ENCODE assay signal across 12 mouse cellular contexts in genomic region chr13:115687426-115687825, GRCm38 (mm10).
A peak's percentile ranks its signal among the peaks of the same experiment; 100 is the strongest.
DNase-seq lines count a peak whose midpoint lies in the region; ATAC-seq lines count a peak whose summit lies in the region.
"Had no signal": no experiment of that assay in that cellular context is flagged by ENCODE, and none has a peak within 500 bp of the region (broad histone marks: within the 10 kb centered on the region; RNA-seq: fewer than 3 reads in every experiment).

No protein-coding gene starts in this region.

- H3K36me3 ChIP-seq in hindbrain, embryonic 10.5 days: no peaks in the 10 kb centered on the region
- H3K36me3 ChIP-seq in midbrain, embryonic 13.5 days: no peaks in the 10 kb centered on the region
- no peaks in the 10 kb centered on the region for H3K36me3 ChIP-seq in heart, embryonic 12.5 days
- H3K36me3 ChIP-seq: embryonic facial prominence, embryonic 15.5 days; kidney, embryonic 15.5 days; limb, embryonic 12.5 days had no signal

- peak; percentile 97 for ATAC-seq in midbrain, embryonic 13.5 days
- no peak for ATAC-seq in heart, embryonic 12.5 days (ENCODE audit: insufficient number of reproducible peaks, low FRiP score)
- ATAC-seq: lung, postnatal 0 days had no signal

- peaks cover 89% of the 10 kb centered on the region for H3K27me3 ChIP-seq in hindbrain, embryonic 10.5 days (ENCODE audit: insufficient read depth, poor library complexity, severe bottlenecking)
- H3K27me3 ChIP-seq in midbrain, embryonic 13.5 days: peaks cover 55% of the 10 kb centered on the region
- no peaks in the 10 kb centered on the region for H3K27me3 ChIP-seq in heart, embryonic 12.5 days (replicated peaks)
- H3K27me3 ChIP-seq: embryonic facial prominence, embryonic 15.5 days; kidney, embryonic 15.5 days; limb, embryonic 12.5 days had no signal

- H3K27ac ChIP-seq in hindbrain, embryonic 10.5 days: no peak overlapping the region
- no peak overlapping the region for H3K27ac ChIP-seq in midbrain, embryonic 13.5 days
- no peak overlapping the region for H3K27ac ChIP-seq in heart, embryonic 12.5 days (ENCODE audit: poor library complexity, severe bottlenecking)
- H3K27ac ChIP-seq: embryonic facial prominence, embryonic 15.5 days; kidney, embryonic 15.5 days; limb, embryonic 12.5 days had no signal

- H3K9me3 ChIP-seq in hindbrain, embryonic 10.5 days: no peaks in the 10 kb centered on the region
- no peaks in the 10 kb centered on the region for H3K9me3 ChIP-seq in midbrain, embryonic 13.5 days
- no peaks in the 10 kb centered on the region for H3K9me3 ChIP-seq in heart, embryonic 12.5 days (replicated peaks)
- H3K9me3 ChIP-seq: embryonic facial prominence, embryonic 15.5 days; kidney, embryonic 15.5 days; limb, embryonic 12.5 days had no signal

- no peak overlapping the region for H3K9ac ChIP-seq in midbrain, embryonic 13.5 days (replicated peaks)
- H3K9ac ChIP-seq in heart, embryonic 12.5 days: no peak overlapping the region
- H3K9ac ChIP-seq: embryonic facial prominence, embryonic 15.5 days; kidney, embryonic 15.5 days; limb, embryonic 12.5 days had no signal

- H3K4me2 ChIP-seq in midbrain, embryonic 13.5 days (replicated peaks): no peak overlapping the region
- H3K4me2 ChIP-seq in heart, embryonic 12.5 days: no peak overlapping the region
- H3K4me2 ChIP-seq: embryonic facial prominence, embryonic 15.5 days; kidney, embryonic 15.5 days; limb, embryonic 12.5 days had no signal

- no peak overlapping the region for H3K4me3 ChIP-seq in hindbrain, embryonic 10.5 days
- no peak overlapping the region for H3K4me3 ChIP-seq in midbrain, embryonic 13.5 days (replicated peaks)
- H3K4me3 ChIP-seq in heart, embryonic 12.5 days: no peak overlapping the region
- H3K4me3 ChIP-seq: embryonic facial prominence, embryonic 15.5 days; kidney, embryonic 15.5 days; limb, embryonic 12.5 days had no signal

- 11% methylated on average over 4 of the region's 4 CpGs for WGBS in hindbrain, embryonic 10.5 days
- 3% methylated on average over 4 of the region's 4 CpGs for WGBS in midbrain, embryonic 13.5 days
- WGBS in heart, embryonic 12.5 days: 67% methylated on average over 4 of the region's 4 CpGs

- peaks cover 6% of the 10 kb centered on the region; the same call in 1 of the 2 replicates for H3K4me1 ChIP-seq in hindbrain, embryonic 10.5 days (replicated peaks)
- H3K4me1 ChIP-seq in midbrain, embryonic 13.5 days (replicated peaks): peaks cover 5% of the 10 kb centered on the region; the same call in 1 of the 2 replicates
- no peaks in the 10 kb centered on the region for H3K4me1 ChIP-seq in heart, embryonic 12.5 days (replicated peaks)
- H3K4me1 ChIP-seq: embryonic facial prominence, embryonic 15.5 days; kidney, embryonic 15.5 days; limb, embryonic 12.5 days had no signal

- DNase-seq in MN1 (ENCODE audit: low spot score): peak; percentile 92
- peak; percentile 79 for DNase-seq in embryo, embryonic 10.5 days (ENCODE audit: low spot score)
- DNase-seq in hindbrain, embryonic 10.5 days (ENCODE audit: low spot score): peak; percentile 58
- no peak for DNase-seq in urinary bladder, adult 2 months (ENCODE audit: low spot score)
- DNase-seq in gastrocnemius, adult 18-20 months (ENCODE audit: low spot score): no peak
- DNase-seq: adrenal gland, postnatal 14 days had no signal

Comparison
In these comparisons a context has a peak if more than half of its experiments do, and no peak if none do; other contexts are left out.
1. DNase-seq: peak in MN1 (single experiment), embryo, embryonic 10.5 days (single experiment) and hindbrain, embryonic 10.5 days (single experiment); none in urinary bladder, adult 2 months (single experiment) and gastrocnemius, adult 18-20 months (single experiment).